28 mouse cellular contexts compared by ENCODE assay signal in the genomic region with DNA sequence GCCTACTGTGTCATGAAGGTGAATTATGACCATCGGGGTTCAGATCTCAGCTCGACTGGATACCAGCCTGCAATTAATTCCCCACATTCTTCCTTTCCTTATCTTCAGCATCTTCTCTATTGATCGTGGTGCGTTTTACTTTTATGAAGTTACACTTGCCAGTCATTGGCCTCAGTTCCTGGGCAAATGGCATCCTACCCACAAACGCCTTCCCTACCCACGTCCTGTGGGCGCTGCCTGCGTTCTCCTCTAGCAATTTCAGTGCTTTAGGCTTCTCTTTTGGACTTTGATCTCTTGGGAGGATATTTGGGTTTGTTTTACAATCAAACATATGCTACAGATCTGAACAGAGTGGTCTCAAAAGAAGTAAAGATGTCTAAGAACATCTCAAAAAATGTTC.
DNase-seq lines count a peak whose midpoint lies in the region; ATAC-seq lines count a peak whose summit lies in the region.
"Had no signal": no experiment of that assay in that cellular context is flagged by ENCODE, and none has a peak within 500 bp of the region (broad histone marks: within the 10 kb centered on the region; RNA-seq: fewer than 3 reads in every experiment).

No protein-coding gene starts in this region.

- H3K4me2 ChIP-seq in forebrain, embryonic 15.5 days (replicated peaks): no peak overlapping the region
- H3K4me2 ChIP-seq: embryonic facial prominence, embryonic 12.5 days; embryonic facial prominence, embryonic 15.5 days; heart, embryonic 13.5 days; hindbrain, embryonic 14.5 days; intestine, embryonic 15.5 days had no signal

- H3K4me3 ChIP-seq in forebrain, embryonic 15.5 days: no peak overlapping the region
- H3K4me3 ChIP-seq: embryonic facial prominence, embryonic 12.5 days; embryonic facial prominence, embryonic 15.5 days; heart, embryonic 10.5 days; heart, embryonic 13.5 days; intestine, embryonic 15.5 days had no signal

- WGBS in forebrain, embryonic 15.5 days: 92% methylated on average over 8 of the region's 8 CpGs

- H3K27ac ChIP-seq in forebrain, embryonic 15.5 days (replicated peaks): no peak overlapping the region
- H3K27ac ChIP-seq: embryonic facial prominence, embryonic 12.5 days; embryonic facial prominence, embryonic 15.5 days; heart, embryonic 10.5 days; heart, embryonic 13.5 days; hindbrain, embryonic 14.5 days; hindbrain, postnatal 0 days; intestine, embryonic 15.5 days had no signal

- no peaks in the 10 kb centered on the region for H3K9me3 ChIP-seq in forebrain, embryonic 15.5 days
- H3K9me3 ChIP-seq: embryonic facial prominence, embryonic 12.5 days; embryonic facial prominence, embryonic 15.5 days; G1E; heart, embryonic 10.5 days; heart, embryonic 13.5 days; intestine, embryonic 15.5 days had no signal

- H3K9ac ChIP-seq in forebrain, embryonic 15.5 days (replicated peaks): no peak overlapping the region
- H3K9ac ChIP-seq: embryonic facial prominence, embryonic 12.5 days; embryonic facial prominence, embryonic 15.5 days; heart, embryonic 13.5 days; hindbrain, embryonic 14.5 days; intestine, embryonic 15.5 days had no signal

- peak; percentile 54 for ATAC-seq in inflammation-experienced regulatory T-cells, adult 6 months
- ATAC-seq in forebrain, embryonic 15.5 days (replicated peaks): no peak
- ATAC-seq: forebrain, embryonic 14.5 days; hindbrain, postnatal 0 days; intestine, embryonic 15.5 days; Patski had no signal

- H3K36me3 ChIP-seq in forebrain, embryonic 15.5 days: no peaks in the 10 kb centered on the region
- H3K36me3 ChIP-seq: embryonic facial prominence, embryonic 12.5 days; embryonic facial prominence, embryonic 15.5 days; heart, embryonic 10.5 days; heart, embryonic 13.5 days; intestine, embryonic 15.5 days had no signal

- peaks cover 9% of the 10 kb centered on the region for H3K4me1 ChIP-seq in forebrain, embryonic 15.5 days
- H3K4me1 ChIP-seq: embryonic facial prominence, embryonic 12.5 days; embryonic facial prominence, embryonic 15.5 days; intestine, embryonic 15.5 days had no signal

- DNase-seq in 416B (ENCODE audit: low read depth): peak; percentile 30
- peak; percentile 67 for DNase-seq in CD4-positive helper T cell, adult 2 months (ENCODE audit: low read depth, low spot score)
- peak; percentile 35 to 43 for DNase-seq in CD8-positive naive resting alpha-beta T cell, adult 2 months (ENCODE audit: low read depth in 2 of 2, low spot score in 2 of 2)
- DNase-seq in cerebellum, postnatal 25 days: no peak
- DNase-seq in lung, postnatal 25 days (ENCODE audit: low spot score): no peak
- DNase-seq: adrenal gland, adult 2 months; adrenal gland, postnatal 14 days; cerebellum, adult 11 months; cerebellum, adult 2 months; cerebellum, adult 9-11 months; gastrocnemius, postnatal 25 days; heart, adult 18-20 months; heart, postnatal 14 days; heart, postnatal 4 days; kidney, adult 11 months had no signal

- no peaks in the 10 kb centered on the region for H3K27me3 ChIP-seq in forebrain, embryonic 15.5 days
- H3K27me3 ChIP-seq: CH12.LX; embryonic facial prominence, embryonic 12.5 days; embryonic facial prominence, embryonic 15.5 days; heart, embryonic 13.5 days; intestine, embryonic 15.5 days; Patski had no signal

Comparison
In these comparisons a context has a peak if more than half of its experiments do, and no peak if none do; other contexts are left out.
1. DNase-seq: peak in 416B (single experiment), CD4-positive helper T cell, adult 2 months (single experiment) and CD8-positive naive resting alpha-beta T cell, adult 2 months (2 of 2); none in cerebellum, postnatal 25 days (0 of 2) and lung, postnatal 25 days (single experiment).